Mouse (Mus musculus) adrenal gland, adult 10 weeks (tissue): ENCODE measurements around the gene Hoga1. TPM values are rescaled to one million over a fixed set of nuclear protein-coding genes. Genes with fewer than 3 reads are reported as not detected.

Source experiments
- polyA plus RNA-seq: library from polyadenylated mRNA; stranded (reverse); fragments of 350-450 nt; fragmentation: Illumina TruSeq; extraction: RNeasy Lipid Tissue Mini Kit (QIAGEN cat#74804); gene quantifications from one replicate; pipeline ENCODE4 v1.2.3, GENCODE M21; 2014; ENCODE audit warnings: low read depth, low replicate concordance

Hoga1 gene
- polyA plus RNA-seq = 0.35 TPM

DNA sequence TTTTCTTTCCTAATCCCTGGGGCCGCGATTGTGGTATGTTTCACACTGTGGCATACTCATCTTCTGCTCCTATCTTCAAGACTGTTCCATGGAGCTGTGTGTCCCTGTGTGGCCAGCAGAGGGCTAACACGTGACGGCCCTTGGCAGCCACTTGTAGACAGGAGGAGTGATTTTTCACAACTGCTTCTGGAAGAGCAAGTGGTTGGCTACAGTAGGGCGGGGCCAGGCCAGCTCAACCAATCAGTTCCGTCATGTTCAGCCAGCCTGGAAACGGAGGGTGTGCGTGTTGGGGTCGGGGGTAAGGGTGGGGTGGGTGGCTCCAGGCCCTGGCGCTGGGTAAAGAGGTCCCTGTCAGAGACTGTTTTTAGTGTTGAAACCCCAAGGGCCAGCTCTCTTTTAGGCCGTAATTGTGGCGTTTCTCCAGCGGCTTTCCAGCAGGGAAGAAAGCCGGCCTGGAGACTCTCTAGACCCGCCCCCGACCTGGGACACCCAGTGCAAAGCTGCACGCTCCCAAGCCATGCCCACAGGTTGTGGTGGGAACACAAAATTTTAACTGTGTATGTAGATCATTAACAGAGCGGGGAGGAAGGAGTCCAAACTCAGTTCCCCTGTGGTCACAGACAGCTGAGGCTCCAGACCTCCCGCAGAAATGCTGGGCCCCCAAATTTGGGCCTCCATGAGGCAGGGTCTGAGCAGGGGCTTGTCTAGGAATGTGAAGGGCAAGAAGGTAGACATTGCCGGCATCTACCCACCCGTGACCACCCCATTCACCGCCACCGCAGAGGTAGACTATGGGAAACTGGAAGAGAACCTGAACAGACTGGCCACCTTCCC, at the start of gene Hoga1:
TSS of gene Hoga1 (plus strand) at position 342 of the 834 bp plus-strand sequence.

GRCm38 (mm10) chr19:42035456-42036248, 9.8 kb upstream of the Hoga1 start, which contains the start of gene Ankrd2:
Ankrd2 (plus strand) TSS chr19:42036000.

DNA sequence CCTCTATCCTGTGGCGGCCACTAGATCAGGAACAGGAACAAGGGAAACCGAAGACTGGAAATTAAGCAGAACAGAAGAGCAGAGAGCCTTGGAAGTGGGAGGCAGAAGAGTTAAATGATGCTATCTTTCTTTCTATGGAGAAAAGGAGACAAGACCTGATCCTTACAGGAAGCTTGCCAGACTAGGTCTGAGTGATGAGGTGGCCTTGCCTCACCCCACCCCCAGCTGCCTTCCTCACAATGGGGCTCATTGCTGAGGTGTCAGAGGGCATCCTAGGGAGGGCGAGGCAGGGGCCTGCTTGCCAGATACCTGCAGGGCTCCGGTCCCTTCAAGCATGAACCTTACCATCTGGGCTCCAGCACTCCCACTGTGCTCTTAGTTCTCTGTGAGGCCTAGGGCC, 6.5 kb downstream of the Hoga1 start, which contains the start of gene 4933411K16Rik:
TSS of gene 4933411K16Rik (plus strand) at position 301 of the 400 bp plus-strand sequence.

DNA sequence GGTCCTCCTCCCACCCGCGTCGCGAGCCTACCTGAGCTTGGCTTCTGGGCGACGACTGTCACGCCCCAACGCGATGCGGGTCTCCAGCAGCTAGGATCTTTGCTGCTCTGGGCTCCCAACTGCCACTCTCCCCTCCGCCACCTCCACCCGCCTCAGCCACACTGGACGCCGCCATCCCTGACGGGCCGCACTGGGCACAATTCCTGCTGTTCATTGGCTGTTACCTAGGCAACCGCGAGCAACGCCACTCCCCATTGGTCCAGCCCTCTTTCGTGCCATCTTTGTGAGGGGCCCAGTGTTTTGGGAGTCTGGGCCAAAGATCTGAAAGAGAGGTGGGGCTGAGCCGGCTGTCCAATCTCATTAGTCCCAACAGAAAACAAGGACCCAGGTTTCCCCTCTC, 40.8 kb downstream of the Hoga1 start, which contains the start of gene Morn4:
TSS of gene Morn4 (minus strand) at position 192 of the 400 bp plus-strand sequence.

DNA sequence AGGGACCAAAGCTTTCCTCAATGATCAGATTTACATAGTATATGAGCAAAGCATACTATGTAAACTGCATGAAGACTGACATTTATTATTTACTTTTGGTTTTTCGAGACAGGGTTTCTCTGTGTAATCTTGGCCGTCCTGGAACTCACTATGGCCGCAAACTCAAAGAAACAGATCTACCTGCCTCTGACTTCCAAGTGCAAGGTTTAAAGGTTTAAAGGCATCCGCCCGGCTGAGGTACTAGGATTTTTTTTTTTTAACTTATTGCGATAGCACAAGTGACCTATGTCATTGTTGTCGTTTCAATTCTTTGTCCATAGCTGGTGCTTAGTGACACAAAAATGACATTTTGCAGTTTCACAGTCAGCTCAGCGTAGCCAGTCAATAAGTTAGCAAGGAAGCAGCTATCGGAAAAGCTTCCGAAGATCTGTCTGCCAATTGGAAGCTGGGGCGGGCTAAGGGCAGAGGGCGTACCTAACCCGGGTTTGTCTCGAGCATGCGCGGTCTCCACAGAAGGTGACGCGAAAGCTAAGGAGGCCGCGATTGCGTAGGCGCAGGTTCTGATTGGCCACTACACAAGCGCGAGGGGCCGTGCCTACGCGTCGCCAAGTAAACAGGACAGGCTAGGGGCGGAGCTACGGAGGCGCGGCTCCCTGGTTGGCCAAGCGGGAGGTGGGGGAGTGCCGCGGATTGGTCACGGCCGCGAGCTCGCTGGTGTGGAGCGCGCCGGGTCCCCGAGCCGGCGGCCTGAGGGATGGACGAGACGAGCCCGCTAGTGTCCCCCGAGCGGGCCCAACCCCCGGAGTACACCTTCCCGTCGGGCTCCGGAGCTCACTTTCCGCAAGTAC, 44.6 kb downstream of the Hoga1 start, which contains the start of gene Pi4k2a:
TSS of gene Pi4k2a (plus strand) at position 723 of the 848 bp plus-strand sequence.

Other genes starting within 250 kb of the Hoga1 start
- gene Arhgap19, start 243.6 kb upstream of the Hoga1 start, polyA plus RNA-seq = 5.7 TPM
- gene Frat1, start 215.6 kb upstream of the Hoga1 start, polyA plus RNA-seq = 1.3 TPM
- gene Frat2, start 197.5 kb upstream of the Hoga1 start, polyA plus RNA-seq = 1.4 TPM
- gene Rrp12, start 149.4 kb upstream of the Hoga1 start, polyA plus RNA-seq = 0.70 TPM
- gene Pgam1, start 133.7 kb upstream of the Hoga1 start, polyA plus RNA-seq = 980 TPM
- 33.2 TPM for gene Exosc1, start 112.2 kb upstream of the Hoga1 start, polyA plus RNA-seq
- gene Zdhhc16, start 112.1 kb upstream of the Hoga1 start, polyA plus RNA-seq = 30.8 TPM
- gene Mms19, start 64.5 kb upstream of the Hoga1 start, polyA plus RNA-seq = 13.2 TPM
- gene Ubtd1, start 63.8 kb upstream of the Hoga1 start, polyA plus RNA-seq = 0.52 TPM
- gene Ankrd2, start 9.6 kb upstream of the Hoga1 start, polyA plus RNA-seq = not detected
- not detected for gene 4933411K16Rik, start 6.6 kb downstream of the Hoga1 start, polyA plus RNA-seq
- 2.4 TPM for gene Morn4, start 40.7 kb downstream of the Hoga1 start, polyA plus RNA-seq
- 13.7 TPM for gene Pi4k2a, start 44.9 kb downstream of the Hoga1 start, polyA plus RNA-seq
- 8.3 TPM for gene Avpi1, start 83.4 kb downstream of the Hoga1 start, polyA plus RNA-seq
- 11.5 TPM for gene Marveld1, start 101.8 kb downstream of the Hoga1 start, polyA plus RNA-seq
- 8.1 TPM for gene Zfyve27, start 118.3 kb downstream of the Hoga1 start, polyA plus RNA-seq
- not detected for gene Sfrp5, start 156.6 kb downstream of the Hoga1 start, polyA plus RNA-seq
- gene Golga7b, start 202.0 kb downstream of the Hoga1 start, polyA plus RNA-seq = 0.64 TPM